Mouse (Mus musculus): ENCODE measurements around the gene AL731706.1.

AL731706.1 gene

GRCm38 (mm10) chr2:136835882-136836281 lies 55.3 kb downstream of the AL731706.1 start:
- no peak for DNase-seq (ENCODE audit: low spot score in 2 of 2)

GRCm38 (mm10) chr2:136834715-136835075 lies 56.5 kb downstream of the AL731706.1 start:
- DNase-seq (ENCODE audit: low spot score in 2 of 2) = no peak

- DNase-seq (ENCODE audit: low spot score in 2 of 2) = no peak
Observed at GRCm38 (mm10) chr2:136833976-136834714, 57.0 kb downstream of the AL731706.1 start.

GRCm38 (mm10) chr2:136832936-136833335 lies 58.3 kb downstream of the AL731706.1 start:
- DNase-seq (ENCODE audit: low spot score in 2 of 2) = no peak
